Mouse (Mus musculus): ENCODE data around the gene Lcn6.
A peak's percentile ranks its signal among the peaks of the same experiment; 100 is the strongest.
"Not testable (repeated sequence)": the region's sequence is repeated elsewhere in the genome, so short reads cannot be mapped to it uniquely, and the experiment has no call there.

Gene Lcn6

GRCm38 (mm10) chr2:25706643-25707481, 30.3 kb downstream of the Lcn6 start, which contains the start of gene Bmyc:
TSS of gene Bmyc (plus strand) at chr2:25706739.
- peak; percentile 84 for DNase-seq

GRCm38 (mm10) chr2:25708121-25708520, 31.5 kb downstream of the Lcn6 start:
- DNase-seq, result peak; percentile 50

GRCm38 (mm10) chr2:25709056-25709455, 32.5 kb downstream of the Lcn6 start:
- not testable (repeated sequence) for DNase-seq

DNA sequence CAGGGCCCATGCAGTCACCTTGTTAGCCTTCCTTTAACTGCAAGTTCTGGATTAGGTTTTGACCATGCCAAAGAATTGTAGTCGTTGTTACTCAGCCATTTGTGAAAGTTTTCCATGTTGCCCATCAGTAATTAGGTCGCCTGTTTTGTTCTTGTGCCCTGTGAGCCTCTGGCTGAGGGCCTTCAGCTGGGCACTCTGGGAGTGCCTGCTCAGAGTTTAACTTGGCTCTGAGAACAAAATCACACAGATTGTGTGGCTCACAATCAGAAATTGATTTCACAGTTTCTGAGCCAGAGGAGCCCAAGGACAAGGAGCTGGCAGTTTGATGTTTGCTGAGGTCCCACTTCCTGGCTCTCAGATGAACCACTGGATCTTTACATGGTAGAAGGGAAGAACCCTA, 33.2 kb downstream of the Lcn6 start:
- DNase-seq, result not testable (repeated sequence)

DNA sequence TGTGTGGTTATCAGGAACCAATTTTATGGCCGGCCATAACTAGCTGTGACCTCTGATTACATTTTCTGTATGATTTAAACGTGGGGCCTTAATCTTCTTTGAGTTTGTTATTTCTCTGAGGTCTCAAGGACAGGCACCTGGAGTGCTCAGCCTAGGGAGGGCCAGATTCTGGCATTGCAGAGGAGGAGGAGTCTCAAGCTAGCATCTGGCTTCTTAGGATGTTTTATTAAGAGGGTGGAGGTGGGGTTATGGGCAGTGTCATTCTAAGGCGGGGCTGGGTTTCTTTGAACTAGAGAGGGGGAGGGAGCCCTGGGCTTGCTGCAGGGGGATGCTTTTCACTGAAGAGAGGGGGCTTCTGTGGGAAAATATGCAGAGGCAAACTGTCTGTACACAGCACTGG, 35.1 kb downstream of the Lcn6 start:
- DNase-seq, result not testable (repeated sequence)

DNA sequence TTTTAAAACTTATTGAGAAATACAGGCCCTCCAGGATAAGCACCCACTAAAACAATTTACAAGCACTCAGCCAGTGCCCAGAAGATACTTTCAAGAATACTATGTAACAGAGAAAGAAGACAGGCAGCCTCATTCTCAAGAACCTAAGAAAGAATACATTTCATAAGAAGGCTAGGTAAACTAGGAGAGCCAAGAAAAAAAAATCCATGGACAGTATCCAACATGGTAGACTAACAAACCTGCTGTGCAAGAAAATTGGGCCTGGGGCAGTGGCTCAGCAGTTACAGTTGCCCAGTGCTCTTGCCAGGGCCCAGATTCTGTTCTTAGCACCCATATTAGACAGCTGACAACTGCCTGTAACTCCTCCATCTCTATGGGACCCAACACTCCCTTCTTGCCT, 40.6 kb downstream of the Lcn6 start:
- DNase-seq, result no peak
